Mouse (Mus musculus) forebrain, embryonic 11.5 days (tissue): ENCODE measurements around the gene Lin52. TPM values are rescaled to one million over a fixed set of nuclear protein-coding genes. Genes with fewer than 3 reads are reported as not detected.
"Not testable (repeated sequence)": the region's sequence is repeated elsewhere in the genome, so short reads cannot be mapped to it uniquely, and the experiment has no call there.

ENCODE experiments used
- ATAC-seq: fragments of 200-750 bp; cut with Nextera tagmentation; replicated peaks from 2 replicates; pipeline ENCODE4 v1.8.0; 2017; ENCODE audit warnings: moderate TSS enrichment; ENCODE audit not compliant: low FRiP score
- DNase-seq: peaks from one replicate; pipeline ENCODE4 v3.0.0-alpha.2; 2017; ENCODE audit warnings: low spot score
- H3K27ac ChIP-seq: fragments of 300-500 bp; sonication (generic); 2 replicates; pipeline ENCODE4 v1.5.1; 2014; ENCODE audit warnings: low read depth, low read length
- H3K27me3 ChIP-seq: fragments of 300-500 bp; sonication (generic); 2 replicates; pipeline ENCODE4 v1.6.1; 2014; ENCODE audit warnings: mild to moderate bottlenecking, low read length, mixed read lengths; ENCODE audit not compliant: control insufficient read depth, insufficient read depth
- H3K36me3 ChIP-seq: fragments of 300-500 bp; sonication (generic); 2 replicates; pipeline ENCODE4 v1.6.1; 2014; ENCODE audit warnings: mild to moderate bottlenecking, low read length, moderate library complexity, mixed read lengths; ENCODE audit not compliant: control insufficient read depth, insufficient read depth
- H3K4me1 ChIP-seq: fragments of 300-500 bp; sonication (generic); replicated peaks from 2 replicates; pipeline ENCODE4 v1.6.1; 2014; ENCODE audit warnings: low read length, mixed read lengths; ENCODE audit not compliant: control insufficient read depth, insufficient read depth
- H3K4me2 ChIP-seq: fragments of 300-500 bp; sonication (generic); 2 replicates; pipeline ENCODE4 v1.6.1; 2014; ENCODE audit warnings: low read depth, mild to moderate bottlenecking, low read length, moderate library complexity, mixed read lengths; ENCODE audit not compliant: severe bottlenecking
- H3K4me3 ChIP-seq: fragments of 300-500 bp; sonication (generic); 2 replicates; pipeline ENCODE4 v1.5.1; 2014; ENCODE audit warnings: low read depth, low read length
- H3K9ac ChIP-seq: fragments of 300-500 bp; sonication (generic); 2 replicates; pipeline ENCODE4 v1.6.1; 2014; ENCODE audit warnings: low read length
- H3K9me3 ChIP-seq: fragments of 300-500 bp; sonication (generic); 2 replicates; pipeline ENCODE4 v1.6.1; 2016; ENCODE audit warnings: low read length, mixed read lengths; ENCODE audit not compliant: control insufficient read depth
- WGBS: fragments of 180-500 bp; shearing (Covaris S2); extraction: QIAGEN DNeasy Blood & Tissue Kit; methylation state at CpG from one replicate; pipeline ENCODE4 v1.1.7; 2014; 5-methylcytosine and 5-hydroxymethylcytosine counted together
- polyA plus RNA-seq: library from polyadenylated mRNA; unstranded; fragments of >200 nt; fragmentation: Nextera tagmentation; extraction: Ambion mirVana; gene quantifications from 2 replicates; pipeline ENCODE4 v1.2.1, GENCODE M21; 2014

Lin52 gene
- polyA plus RNA-seq, 1 experiment from 2014 or later: 36.5 TPM

DNA sequence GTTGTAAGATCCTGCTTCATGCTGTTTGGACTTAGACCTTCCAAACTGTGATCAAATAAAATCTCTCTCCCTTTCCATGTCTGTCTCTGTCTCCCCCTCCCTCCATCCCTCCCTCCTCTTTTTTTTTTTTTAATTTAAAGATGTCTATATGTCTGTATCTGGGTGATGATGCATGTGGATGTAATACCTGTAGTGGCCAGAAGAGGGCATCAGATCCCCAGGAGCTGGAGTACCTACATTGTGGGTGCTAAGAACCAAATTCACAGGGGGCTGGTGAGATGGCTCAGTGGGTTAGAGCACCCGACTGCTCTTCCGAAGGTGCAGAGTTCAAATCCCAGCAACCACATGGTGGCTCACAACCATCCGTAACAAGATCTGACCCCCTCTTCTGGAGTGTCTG is 88.3 kb downstream of the Lin52 start:
- ATAC-seq, H3K9ac ChIP-seq: not testable (repeated sequence)

DNA sequence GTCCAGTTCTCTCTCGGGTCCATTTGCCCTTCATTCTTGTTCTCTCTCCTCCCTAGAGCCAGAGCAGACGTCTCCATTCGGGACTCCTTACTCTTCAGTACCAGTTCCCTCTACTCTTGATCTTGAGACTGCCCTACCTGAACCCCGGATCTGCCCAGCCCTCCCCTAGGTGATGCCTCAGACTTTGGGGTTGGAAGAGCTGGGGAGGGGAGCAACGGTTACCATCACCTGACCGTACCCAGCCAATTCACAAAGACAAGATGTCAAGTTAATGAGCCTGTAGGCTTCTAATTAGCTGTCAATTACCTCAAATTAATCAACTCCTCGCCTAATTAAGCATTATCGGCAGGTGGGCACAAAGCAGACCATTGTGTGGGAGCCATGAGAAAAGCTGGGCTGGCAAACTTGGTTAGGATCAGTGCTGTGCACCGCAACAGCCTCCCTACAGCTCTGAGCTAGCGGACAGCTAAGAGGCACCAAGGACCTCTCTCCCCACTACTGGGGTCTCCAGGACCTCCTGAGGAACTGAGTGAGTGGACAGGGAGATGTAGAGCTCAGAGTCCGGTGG is 90.3 kb downstream of the Lin52 start:
- Histone ChIP-seq H3K4me1 (peaks cover 11% of the 10 kb centered on the region; the same call in 1 of the 2 replicates), H3K9ac (no peak overlapping the region), H3K27ac (0 out of 2 replicates have a peak overlapping the region, but pooled peaks have one; percentile 12), H3K36me3 (no peaks in the 10 kb centered on the region), H3K27me3 (no peaks in the 10 kb centered on the region), H3K4me3 (no peak overlapping the region), H3K4me2 (no peak overlapping the region), H3K9me3 (no peaks in the 10 kb centered on the region)
- ATAC-seq (peak; percentile 72), DNase-seq (peak; percentile 77)
- WGBS: 38% methylated on average over 11 of the region's 11 CpGs

More for the DNA sequence above, 88.3 kb downstream of the Lin52 start:
- not testable (repeated sequence) for H3K27me3 ChIP-seq, H3K9me3 ChIP-seq, H3K27ac ChIP-seq, H3K4me2 ChIP-seq, H3K36me3 ChIP-seq, H3K4me3 ChIP-seq, DNase-seq
- WGBS: 61% methylated on average over 2 of the region's 3 CpGs
- H3K4me1 ChIP-seq: peaks cover 11% of the 10 kb centered on the region; the same call in 1 of the 2 replicates

DNA sequence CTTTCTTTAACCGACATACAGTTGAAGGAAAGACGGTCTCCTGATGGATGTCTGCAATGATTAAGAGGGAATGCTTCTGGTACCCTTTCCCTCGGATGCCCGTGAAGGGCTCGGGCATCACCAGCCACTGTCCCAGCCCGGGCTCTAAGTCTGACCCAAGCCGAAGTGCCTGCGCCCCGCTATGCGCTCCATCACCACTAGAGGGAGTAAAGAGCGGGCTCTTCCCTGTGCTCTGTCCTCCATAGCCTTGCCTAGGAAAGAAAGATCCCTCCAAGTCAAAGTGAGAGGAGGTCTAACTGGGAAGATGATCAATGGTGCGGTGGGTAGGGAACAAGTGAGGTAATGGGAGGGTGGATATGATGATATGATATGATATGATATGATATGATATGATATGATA is 94.8 kb downstream of the Lin52 start:
- Histone ChIP-seq H3K36me3 (no peaks in the 10 kb centered on the region), H3K9me3 (no peaks in the 10 kb centered on the region), H3K27ac (no peak overlapping the region), H3K9ac (no peak overlapping the region), H3K4me3 (no peak overlapping the region), H3K27me3 (no peaks in the 10 kb centered on the region), H3K4me1 (peaks cover 7% of the 10 kb centered on the region; the same call in 1 of the 2 replicates), H3K4me2 (no peak overlapping the region)
- peak; percentile 89 for DNase-seq
- WGBS: 3% methylated on average over 12 of the region's 12 CpGs
- ATAC-seq: peak; percentile 78

DNA sequence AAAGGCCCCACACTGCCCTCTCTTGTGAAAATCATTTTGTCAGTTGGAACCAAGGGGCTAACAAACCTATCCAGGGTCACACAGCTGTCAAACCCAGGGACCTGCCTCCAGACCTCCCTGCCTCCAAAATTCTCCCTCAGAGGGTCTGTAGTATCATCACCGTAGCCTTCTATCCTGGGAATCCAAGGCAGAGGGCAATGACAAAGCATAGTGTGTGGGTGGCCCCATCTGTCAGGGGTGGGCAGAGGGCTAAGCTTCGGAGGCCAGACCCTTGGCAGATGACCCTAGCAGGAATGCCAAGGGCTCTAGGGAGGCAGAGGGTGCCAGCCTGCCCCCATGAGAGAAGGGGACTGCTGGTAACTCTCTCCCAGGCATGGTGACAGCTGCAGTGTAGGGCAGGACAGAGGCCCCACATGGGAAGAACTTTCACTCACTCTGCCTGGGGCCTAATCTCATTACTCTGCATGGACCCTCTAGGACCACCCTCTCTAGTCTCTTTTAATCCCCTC is 95.4 kb downstream of the Lin52 start:
- peaks cover 2% of the 10 kb centered on the region; the same call in 1 of the 2 replicates for H3K4me1 ChIP-seq
- no peak overlapping the region for H3K27ac ChIP-seq
- no peak overlapping the region for H3K4me3 ChIP-seq
- 0 out of 2 replicates have a peak, but pooled peaks have one; percentile 30 for ATAC-seq
- WGBS: 69% methylated on average over 2 of the region's 2 CpGs
- no peaks in the 10 kb centered on the region for H3K27me3 ChIP-seq
- H3K36me3 ChIP-seq: no peaks in the 10 kb centered on the region
- no peak overlapping the region for H3K9ac ChIP-seq
- no peaks in the 10 kb centered on the region for H3K9me3 ChIP-seq
- no peak overlapping the region for H3K4me2 ChIP-seq
- no peak for DNase-seq

DNA sequence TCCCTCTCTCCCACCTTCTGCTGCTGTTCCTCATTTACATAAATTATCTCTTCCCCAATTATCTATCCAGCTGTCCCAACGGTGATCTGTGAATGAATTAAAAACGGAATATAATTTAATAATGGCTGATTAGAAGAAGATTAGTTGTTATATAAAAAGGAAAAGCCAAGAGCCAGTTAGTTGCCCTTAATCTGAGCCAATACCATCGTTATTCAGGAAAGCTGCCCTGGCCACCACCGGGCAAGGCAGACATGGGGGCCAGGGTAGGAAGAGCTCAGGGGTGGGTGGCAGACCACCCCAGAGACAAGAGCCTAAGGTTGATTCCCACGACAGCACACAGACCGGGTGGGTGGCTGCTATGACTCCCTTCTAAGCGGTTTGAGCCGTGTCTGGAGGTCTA is 97.0 kb downstream of the Lin52 start:
- Histone ChIP-seq H3K4me1 (no peaks in the 10 kb centered on the region), H3K27ac (no peak overlapping the region), H3K27me3 (no peaks in the 10 kb centered on the region), H3K4me3 (no peak overlapping the region), H3K9ac (no peak overlapping the region), H3K9me3 (no peaks in the 10 kb centered on the region), H3K4me2 (no peak overlapping the region), H3K36me3 (no peaks in the 10 kb centered on the region)
- ATAC-seq (no peak), DNase-seq (no peak)
- 50% methylated on average over 8 of the region's 8 CpGs for WGBS

DNA sequence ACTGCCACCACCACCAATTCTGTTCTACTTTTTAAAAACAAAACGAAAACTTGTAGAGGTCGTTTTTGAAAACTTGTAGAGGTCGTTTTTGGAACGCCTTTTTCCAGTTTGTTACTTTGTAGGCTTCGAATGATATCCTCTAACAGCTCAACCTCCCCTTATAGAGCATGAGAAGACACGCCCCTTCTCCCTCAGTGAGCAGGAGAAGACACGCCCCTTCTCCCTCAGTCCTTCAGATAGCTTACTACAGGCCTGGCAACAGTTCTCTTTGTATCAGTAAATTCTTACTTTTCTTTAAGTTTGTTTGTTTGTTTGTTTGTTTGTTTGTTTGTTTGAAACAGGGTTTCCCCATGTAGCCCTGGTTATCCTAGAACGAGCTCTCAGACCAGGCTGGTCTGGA is 104.0 kb downstream of the Lin52 start:
- no peaks in the 10 kb centered on the region for H3K36me3 ChIP-seq
- H3K4me3 ChIP-seq: no peak overlapping the region
- H3K4me1 ChIP-seq: no peaks in the 10 kb centered on the region
- no peaks in the 10 kb centered on the region for H3K9me3 ChIP-seq
- ATAC-seq (no peak), DNase-seq (no peak)
- H3K27me3 ChIP-seq: no peaks in the 10 kb centered on the region
- H3K4me2 ChIP-seq: no peak overlapping the region
- H3K9ac ChIP-seq: no peak overlapping the region
- WGBS: 60% methylated on average over 8 of the region's 8 CpGs
- no peak overlapping the region for H3K27ac ChIP-seq

DNA sequence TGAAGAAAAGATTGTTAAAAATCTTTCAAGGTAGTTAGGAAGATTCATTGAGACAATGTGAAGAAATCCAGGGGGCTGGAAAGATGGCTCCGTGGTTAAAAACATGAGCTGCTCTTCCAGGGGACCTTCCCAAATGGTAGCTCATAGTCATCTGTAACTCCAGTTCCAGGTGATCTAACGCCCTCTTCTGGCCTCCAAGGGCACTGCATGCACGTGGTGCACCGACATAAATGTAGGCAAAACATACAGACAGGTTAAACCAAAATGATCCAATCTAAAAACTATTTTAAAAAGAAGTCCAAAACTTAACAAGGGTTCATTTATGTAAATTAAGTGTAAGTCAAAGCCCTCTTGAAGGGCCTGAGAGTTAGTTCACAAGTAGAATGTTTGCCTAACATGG is 111.3 kb downstream of the Lin52 start:
- Histone ChIP-seq H3K4me2 (no peak overlapping the region), H3K4me1 (no peaks in the 10 kb centered on the region), H3K27ac (no peak overlapping the region), H3K9ac (no peak overlapping the region), H3K27me3 (peaks cover 1% of the 10 kb centered on the region; the same call in 1 of the 2 replicates), H3K36me3 (no peaks in the 10 kb centered on the region), H3K4me3 (no peak overlapping the region), H3K9me3 (no peaks in the 10 kb centered on the region)
- DNase-seq (no peak), ATAC-seq (no peak)
- WGBS: 49% methylated on average over 4 of the region's 4 CpGs

DNA sequence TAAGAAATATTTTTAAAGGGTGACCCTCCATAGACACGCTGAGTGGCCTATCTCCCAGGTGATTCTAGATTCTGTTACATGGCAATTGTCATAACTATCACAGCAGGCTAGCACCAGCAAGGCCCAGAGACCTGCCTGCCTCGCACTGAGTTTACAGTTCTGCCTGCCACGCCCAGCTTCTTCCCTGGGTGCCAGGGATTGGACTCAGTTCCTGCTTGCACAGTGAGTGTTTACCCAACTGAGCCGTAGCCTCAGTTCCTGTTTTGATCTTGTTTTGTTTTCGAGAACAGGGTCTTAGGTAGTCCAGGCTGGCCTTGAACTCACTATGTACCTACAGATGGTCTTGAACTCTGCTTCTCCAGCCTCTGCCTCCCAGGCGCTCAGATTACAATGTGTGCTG is 116.4 kb downstream of the Lin52 start:
- Histone ChIP-seq H3K36me3 (no peaks in the 10 kb centered on the region), H3K4me3 (no peak overlapping the region), H3K9me3 (no peaks in the 10 kb centered on the region), H3K27ac (no peak overlapping the region), H3K27me3 (peaks cover 51% of the 10 kb centered on the region), H3K4me2 (no peak overlapping the region), H3K9ac (no peak overlapping the region), H3K4me1 (peaks cover 11% of the 10 kb centered on the region; the same call in 1 of the 2 replicates)
- ATAC-seq: no peak
- DNase-seq: no peak
- WGBS: 89% methylated on average over 6 of the region's 6 CpGs
